Mouse (Mus musculus): ENCODE data around the gene Usf2. TPM values are rescaled to one million over a fixed set of nuclear protein-coding genes. Genes with fewer than 3 reads are reported as not detected.
A peak's percentile ranks its signal among the peaks of the same experiment; 100 is the strongest.
"Not testable (repeated sequence)": the region's sequence is repeated elsewhere in the genome, so short reads cannot be mapped to it uniquely, and the experiment has no call there.

Usf2 gene
- total RNA-seq, 1 experiment from 2014 or later = 139 TPM

DNA sequence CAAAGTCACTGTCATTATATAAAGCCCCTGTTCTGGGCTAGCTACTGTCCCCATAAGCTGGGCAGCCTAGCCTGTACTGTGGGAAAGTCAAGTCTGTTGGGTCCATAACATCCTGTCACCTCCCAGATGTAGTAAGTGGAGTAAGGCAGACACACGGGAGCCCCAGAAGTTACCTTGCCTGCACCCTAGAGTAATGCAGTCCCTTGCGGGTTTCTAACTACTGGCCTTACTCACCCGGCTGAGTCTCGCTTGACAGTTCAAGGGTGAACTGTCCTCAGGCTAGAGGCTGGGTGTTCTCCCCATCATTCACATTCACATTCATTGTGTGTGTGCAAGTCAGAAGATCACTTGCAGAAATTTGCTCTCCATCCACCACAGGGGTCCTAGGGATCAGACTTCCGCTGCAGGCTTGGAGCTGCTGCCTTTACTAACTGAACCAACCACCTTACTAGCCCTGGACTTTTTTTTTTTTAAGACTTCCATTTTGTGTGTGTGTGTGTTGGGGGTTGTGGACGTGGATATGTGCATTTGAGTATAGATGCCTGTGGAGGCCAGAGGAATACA, 3.3 kb upstream of the Usf2 start:
- ATAC-seq (replicated peaks; ENCODE audit: insufficient number of reproducible peaks, low FRiP score, low TSS enrichment, poor library complexity, severe bottlenecking) = no peak

DNA sequence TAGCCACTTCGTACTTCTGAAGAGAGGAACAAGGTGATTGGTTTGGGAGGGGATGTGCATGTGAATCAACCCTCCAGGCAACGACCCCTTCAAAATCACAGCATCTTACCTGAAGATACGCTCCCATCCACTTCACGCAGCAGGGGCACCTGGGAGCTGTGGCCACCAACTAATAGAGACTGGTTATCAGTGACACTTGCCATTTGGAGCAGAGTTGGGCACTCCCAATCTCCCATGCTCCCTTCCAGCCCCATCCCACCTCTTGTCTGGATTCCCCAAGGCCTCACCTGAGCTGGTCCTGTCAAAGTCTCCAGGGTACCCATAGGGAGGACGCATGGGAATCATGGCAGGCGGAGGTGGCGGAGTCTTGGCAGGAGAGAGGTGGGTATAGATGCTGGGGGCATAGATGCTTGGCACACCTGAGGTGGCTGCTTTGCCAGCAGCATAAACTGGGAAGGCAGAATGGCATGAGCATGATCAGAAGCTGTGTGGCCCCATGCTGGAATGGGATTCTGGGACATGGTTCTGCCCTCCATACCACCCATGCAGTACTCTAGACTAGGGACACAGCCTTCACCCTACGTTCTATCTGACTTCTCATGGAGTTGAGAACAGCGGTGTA, 2.4 kb upstream of the Usf2 start:
- no peak for ATAC-seq (replicated peaks; ENCODE audit: insufficient number of reproducible peaks, low FRiP score, low TSS enrichment, poor library complexity, severe bottlenecking)

DNA sequence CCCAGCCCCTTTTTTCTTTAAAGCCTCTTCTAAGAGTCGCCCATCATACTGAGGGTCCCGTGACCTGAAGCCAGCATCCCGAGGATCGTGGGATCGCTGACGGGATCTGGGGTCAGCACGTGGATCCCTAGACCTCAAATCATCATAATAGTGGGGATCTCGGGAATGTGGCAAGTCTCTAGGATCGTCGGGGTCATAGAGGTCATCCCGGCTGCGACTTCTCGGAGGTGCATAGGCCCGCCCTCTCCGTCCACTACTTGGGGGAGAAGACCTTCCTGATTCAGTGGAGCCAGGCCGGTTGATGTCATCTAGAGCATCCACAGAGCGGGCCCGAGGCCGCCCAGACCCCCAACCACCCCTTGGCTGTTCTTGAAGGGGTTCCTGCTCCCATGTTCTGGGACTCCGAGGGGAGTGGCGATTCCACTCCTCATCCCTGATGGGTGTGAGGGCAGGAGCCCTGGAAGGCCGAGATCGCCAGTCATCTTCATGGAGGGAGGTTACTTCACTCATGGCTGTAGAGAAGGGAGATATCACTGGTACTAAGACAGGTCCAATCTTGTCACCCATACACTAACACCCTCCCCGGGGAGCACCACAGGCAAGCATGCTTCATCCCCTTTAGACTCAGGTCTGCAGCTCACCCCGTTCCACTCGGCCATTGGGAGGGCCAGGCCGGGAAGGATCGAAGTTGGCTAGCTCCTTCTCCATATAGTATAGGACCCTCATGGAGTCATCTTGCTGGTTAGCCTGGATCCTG, 1.7 kb upstream of the Usf2 start:
- ATAC-seq (replicated peaks; ENCODE audit: insufficient number of reproducible peaks, low FRiP score, low TSS enrichment, poor library complexity, severe bottlenecking) = no peak

DNA sequence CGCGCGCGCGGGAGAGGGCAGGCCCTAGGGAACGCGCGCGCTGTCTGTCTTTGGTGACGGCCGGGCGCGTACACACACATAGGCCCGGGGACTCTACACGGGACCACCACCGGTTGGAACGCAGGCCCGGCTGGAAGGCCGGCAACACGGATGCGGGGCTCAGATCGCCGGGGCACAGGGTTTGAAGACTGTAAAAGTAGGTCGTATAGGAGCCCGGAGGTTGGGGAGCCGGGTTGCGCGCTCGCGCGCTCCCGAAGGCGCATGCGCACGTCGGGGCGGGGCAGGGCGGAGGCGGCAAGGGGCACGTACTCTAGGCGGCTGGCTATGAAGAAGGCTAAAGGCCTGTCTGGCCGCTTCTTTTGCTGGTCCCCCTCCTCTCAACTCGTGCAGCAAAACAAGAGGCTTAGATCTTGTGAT, 772 bp upstream of the Usf2 start:
- ATAC-seq (replicated peaks; ENCODE audit: insufficient number of reproducible peaks, low FRiP score, low TSS enrichment, poor library complexity, severe bottlenecking) = no peak

DNA sequence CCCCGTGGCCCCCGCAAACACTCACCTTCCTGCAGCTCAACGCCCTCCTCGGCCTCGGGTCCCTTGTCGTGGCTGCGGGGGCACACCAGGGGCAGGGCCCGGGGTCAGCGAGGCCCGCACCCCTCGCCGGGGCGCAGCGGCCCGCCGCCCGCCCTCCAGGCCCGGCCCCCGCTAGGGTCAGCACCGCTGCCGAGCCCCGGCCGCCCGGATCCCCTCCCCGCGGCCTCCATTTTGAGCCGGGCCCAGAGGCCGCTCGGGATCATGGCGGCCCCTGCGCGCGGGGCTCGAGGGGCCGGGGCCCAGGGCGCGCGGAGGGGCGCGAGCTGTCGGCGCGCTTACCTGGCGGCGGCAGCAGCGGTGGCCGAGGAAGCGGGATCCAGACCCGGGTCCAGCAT, 249 bp downstream of the Usf2 start:
- ATAC-seq (replicated peaks; ENCODE audit: insufficient number of reproducible peaks, low FRiP score, low TSS enrichment, poor library complexity, severe bottlenecking) = no peak

DNA sequence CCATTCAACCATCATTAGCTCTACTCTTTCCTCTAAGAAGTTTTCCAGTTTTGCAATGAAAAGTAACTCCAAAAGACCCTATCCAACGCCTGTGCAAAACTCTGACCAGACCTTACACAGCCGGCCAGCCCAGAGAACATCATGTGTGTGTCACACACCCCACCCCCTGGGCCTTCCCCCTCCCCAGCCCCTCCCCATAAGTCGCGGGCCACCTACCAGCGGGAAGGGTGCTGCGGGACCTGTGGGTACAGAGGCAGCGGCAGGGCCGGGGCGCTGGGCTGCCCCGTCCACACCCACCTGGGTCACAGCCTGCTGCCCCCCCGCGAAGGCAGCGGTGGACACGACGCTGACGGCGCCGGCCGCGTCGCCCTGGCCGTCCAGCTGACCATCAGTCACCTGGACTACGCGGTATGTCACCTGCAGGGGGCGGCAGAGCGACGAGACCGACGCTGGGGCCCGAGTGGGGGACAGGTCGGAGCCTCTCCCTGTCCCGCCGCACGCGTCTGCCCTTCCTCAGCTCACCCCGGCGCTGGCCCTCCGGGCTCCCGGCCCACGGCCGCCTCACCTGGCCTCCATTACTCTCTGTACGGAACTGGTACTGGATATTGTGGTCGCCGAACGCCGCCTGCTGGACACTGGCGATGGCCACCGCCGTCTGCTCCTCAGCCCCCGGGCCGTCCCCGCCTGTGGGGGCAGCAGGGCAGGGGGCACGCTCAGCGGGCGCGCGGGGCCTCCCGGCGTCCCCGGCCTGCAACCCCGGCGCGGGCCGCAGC, 833 bp downstream of the Usf2 start:
- ATAC-seq (replicated peaks; ENCODE audit: insufficient number of reproducible peaks, low FRiP score, low TSS enrichment, poor library complexity, severe bottlenecking) = peak; percentile 33

DNA sequence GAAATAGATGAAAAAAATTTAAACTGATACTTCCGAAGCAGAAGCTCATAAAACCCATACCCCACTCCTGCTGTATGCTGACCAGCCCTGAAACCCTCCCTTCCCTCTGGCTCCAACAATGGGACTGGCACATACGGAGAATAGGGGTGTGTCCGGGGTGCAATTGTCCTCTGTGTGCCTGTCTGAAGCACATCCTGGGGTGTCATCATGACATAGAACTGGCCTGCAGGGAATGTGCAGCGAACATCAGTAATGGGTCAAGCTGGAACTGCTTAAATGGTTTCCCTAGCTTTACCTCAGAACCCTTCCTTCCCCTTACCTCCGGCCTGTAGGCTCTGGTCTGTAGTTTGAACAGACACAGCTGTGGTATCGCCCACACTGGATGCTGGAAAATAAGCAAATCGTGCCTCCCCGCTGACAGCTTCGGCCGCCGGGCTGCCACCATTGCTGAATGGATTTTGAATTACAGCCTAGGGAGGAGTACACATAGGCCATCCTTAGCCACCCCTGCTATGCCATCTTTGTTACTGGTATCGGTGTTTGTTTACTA, 1.6 kb downstream of the Usf2 start:
- ATAC-seq (replicated peaks; ENCODE audit: insufficient number of reproducible peaks, low FRiP score, low TSS enrichment, poor library complexity, severe bottlenecking) = no peak

DNA sequence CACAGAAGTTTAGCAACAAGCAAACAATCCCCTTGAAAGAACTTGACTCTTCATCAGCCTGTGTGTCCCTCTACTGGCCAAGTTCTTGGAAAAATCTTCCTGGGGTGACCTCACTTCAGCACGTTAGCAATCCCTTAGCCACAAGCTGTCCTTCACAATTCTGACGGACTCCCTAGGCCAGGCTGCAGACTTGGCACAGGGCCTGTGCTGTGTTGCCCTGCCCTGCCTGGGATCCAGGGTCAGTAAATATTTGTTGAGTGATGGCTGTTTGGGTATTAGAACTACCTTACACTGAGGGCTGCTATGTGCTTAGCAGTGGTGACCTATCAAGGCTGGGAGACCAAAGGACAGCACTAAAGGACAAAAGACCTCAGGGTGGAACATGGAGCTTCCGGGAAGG, 2.6 kb downstream of the Usf2 start:
- no peak for ATAC-seq (replicated peaks; ENCODE audit: insufficient number of reproducible peaks, low FRiP score, low TSS enrichment, poor library complexity, severe bottlenecking)

DNA sequence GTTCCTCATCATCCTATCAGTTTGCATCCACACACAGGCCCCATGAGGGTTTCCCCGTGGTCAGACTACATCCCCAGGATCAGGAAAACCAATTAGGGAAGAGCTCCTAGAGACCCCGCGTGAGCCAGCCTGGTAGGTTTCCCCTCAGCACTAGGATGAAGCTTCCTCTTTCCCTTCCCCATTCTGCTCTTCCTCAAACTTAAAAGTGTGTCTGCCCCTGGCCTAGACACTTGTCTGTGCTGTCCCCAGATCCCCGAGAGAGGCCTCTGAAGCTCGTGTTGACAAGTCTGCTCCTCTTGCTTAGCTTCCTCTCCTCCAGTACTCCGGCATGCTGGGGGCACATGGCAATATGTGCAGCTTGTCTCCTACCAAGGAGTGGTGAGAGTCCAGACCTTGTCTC, 3.1 kb downstream of the Usf2 start:
- peak; percentile 41 for ATAC-seq (replicated peaks; ENCODE audit: insufficient number of reproducible peaks, low FRiP score, low TSS enrichment, poor library complexity, severe bottlenecking)

DNA sequence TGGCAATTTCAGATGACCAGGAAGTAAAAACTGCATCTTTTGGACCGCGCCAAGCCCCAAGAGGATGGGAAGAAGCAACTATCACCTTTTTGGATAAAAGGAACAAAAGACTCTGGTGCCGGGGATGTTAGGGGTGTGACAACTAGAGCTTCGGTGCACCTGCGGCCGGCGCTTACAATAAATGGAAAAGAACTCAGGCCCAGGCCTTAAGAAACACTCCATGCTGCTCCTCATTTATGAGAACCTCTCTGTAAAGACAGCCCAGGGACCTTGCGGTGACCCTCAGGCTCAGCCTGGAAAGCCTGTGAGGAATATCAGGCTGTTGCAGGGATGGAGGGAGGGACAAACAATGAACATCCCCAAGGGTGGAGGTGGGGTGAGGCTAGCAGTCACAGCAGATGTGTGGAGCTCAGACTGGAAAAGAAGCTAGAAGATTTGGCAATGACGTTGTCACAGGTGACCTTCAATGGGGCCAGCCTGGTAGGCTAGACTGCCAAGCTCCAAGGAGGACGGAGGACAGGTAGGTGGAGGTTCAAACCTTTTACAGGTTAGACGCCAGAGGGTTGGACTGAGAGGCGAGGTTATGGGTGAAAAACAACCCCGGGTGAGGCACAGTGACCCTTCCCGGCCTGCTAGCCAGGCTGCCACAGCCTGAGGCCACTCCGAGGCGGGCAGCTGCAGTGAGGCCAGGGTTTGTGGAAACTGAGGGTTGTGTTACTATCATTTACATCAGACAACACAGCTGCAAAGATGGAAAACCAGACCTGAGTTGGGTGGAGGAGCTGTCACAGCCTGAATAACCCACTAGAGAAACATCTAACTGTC, 4.0 kb downstream of the Usf2 start:
- no peak for ATAC-seq (replicated peaks; ENCODE audit: insufficient number of reproducible peaks, low FRiP score, low TSS enrichment, poor library complexity, severe bottlenecking)

DNA sequence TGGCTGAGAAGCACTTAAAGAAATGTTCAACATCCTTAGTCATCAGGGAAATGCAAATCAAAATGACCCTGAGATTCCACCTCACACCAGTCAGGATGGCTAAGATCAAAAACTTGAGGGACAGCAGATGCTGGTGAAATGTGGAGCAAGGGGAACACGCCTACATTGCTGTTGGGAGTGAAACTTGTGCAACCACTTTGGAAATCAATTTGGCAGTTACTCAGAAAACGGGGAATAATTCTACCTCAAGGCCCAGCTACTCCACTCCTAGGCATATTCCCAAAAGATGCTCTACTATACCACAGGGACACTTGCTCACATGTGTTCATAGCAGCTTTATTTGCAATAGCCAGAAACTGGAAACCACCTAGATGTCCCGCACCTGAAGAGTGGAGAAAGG, 6.7 kb downstream of the Usf2 start:
- ATAC-seq (replicated peaks; ENCODE audit: insufficient number of reproducible peaks, low FRiP score, low TSS enrichment, poor library complexity, severe bottlenecking) = not testable (repeated sequence)

DNA sequence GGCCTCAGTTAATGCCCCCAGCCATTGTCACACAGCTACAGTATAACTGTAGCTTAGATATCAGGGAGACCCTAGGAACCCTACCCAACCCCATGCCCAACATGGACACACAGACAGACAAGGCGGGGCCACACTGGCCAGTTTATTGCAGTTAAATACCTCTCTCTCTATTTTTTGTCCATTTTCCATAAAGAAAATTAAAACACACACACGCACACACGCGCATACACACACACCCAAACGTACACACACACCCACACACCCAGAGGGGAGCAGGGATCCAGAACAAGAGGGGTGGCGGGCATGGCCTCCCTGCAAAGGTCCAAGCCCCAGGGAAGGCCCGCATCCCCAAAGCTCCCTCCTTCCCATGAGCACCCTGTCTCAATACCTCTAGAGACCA, 10.7 kb downstream of the Usf2 start:
- ATAC-seq (replicated peaks; ENCODE audit: insufficient number of reproducible peaks, low FRiP score, low TSS enrichment, poor library complexity, severe bottlenecking) = no peak

DNA sequence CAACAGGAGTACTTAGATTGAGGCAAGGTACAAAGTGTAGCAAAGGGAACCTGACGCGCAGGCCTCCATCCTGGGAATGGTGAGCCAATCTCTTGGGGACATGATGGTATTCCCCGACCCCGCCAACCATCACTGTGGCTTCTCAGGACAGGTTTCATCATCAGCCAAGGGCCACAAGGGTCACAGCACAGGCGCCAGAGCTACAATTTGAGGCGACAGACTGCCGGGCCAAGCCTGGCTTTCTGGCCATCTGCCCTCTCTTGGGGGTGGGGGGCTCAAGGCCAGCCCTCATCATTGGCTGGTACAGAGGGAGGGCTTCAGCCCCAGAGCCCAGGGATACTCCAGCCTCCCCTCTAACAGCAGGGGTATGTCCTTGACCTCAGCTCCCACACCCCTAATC, 11.1 kb downstream of the Usf2 start:
- ATAC-seq (replicated peaks; ENCODE audit: insufficient number of reproducible peaks, low FRiP score, low TSS enrichment, poor library complexity, severe bottlenecking) = not testable (repeated sequence)

DNA sequence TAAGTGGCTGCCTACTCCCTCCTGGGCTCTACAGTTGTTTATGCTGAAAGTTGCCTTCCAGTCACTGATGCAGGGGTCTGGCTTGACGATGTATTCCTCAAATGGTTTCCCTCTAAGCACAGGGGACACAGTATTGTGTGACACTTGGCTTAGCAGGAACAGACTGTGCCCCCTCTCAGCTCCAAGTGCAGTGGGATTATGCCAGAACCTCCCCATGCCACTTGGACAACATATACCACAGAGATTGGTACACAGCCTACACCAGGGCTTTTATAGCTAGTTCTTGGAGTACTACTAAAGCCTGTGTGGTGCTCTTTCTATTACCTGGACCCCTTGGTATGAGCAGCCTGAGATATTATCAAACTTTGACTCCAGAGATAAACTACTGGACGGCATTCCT, 11.9 kb downstream of the Usf2 start:
- ATAC-seq (replicated peaks; ENCODE audit: insufficient number of reproducible peaks, low FRiP score, low TSS enrichment, poor library complexity, severe bottlenecking) = not testable (repeated sequence)

DNA sequence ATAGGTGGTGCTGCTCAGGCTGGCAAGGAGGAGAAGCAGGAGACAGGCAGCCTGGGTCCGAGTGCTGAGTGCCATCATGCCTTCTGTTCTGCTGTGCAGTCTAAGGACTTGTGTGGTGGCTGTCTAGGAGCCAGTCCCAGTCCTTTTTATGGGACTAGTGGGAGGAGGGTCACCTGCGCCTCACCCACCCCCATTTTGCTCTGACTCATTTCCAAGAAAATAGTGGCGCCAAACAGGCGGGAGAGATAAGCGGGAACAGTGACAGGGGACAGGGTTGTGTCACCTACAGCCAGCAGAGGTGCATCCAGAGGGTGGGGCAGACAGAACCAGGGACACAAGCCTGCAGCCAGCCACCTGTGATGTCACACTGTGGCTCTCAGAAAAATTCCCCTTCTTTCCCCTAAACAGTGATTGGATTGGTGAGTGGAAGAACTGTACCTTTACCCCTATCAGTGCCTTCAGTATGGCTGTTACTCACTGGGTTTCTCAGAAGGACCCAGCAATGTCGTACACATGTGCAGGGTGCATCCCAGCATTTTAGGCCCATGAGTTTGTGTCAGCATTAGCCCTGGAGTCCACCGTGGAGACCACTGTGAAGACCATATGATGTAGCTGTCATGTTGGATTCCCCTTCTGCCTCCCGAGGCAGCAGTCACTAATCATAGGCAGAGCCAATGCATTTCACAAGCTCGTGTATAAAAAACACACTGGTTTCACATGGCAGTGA, 12.5 kb downstream of the Usf2 start, which contains the start of gene Hamp:
Hamp (minus strand) TSS at position 124 of the 727 bp plus-strand sequence.
- ATAC-seq (replicated peaks; ENCODE audit: insufficient number of reproducible peaks, low FRiP score, low TSS enrichment, poor library complexity, severe bottlenecking) = no peak

DNA sequence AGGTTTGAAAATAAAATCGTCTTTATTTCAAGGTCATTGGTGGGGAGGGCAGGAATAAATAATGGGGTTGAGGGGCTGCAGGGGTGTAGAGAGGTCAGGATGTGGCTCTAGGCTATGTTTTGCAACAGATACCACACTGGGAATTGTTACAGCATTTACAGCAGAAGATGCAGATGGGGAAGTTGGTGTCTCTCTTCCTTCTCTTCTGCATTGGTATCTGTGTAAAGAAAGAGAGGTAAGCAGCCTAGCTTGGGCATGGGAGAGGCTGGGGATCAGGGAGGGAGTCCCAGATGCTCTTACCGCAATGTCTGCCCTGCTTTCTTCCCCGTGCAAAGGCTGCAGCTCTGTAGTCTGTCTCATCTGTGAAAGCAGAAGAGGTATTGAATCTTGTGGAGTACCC, 14.2 kb downstream of the Usf2 start:
- ATAC-seq (replicated peaks; ENCODE audit: insufficient number of reproducible peaks, low FRiP score, low TSS enrichment, poor library complexity, severe bottlenecking) = not testable (repeated sequence)

DNA sequence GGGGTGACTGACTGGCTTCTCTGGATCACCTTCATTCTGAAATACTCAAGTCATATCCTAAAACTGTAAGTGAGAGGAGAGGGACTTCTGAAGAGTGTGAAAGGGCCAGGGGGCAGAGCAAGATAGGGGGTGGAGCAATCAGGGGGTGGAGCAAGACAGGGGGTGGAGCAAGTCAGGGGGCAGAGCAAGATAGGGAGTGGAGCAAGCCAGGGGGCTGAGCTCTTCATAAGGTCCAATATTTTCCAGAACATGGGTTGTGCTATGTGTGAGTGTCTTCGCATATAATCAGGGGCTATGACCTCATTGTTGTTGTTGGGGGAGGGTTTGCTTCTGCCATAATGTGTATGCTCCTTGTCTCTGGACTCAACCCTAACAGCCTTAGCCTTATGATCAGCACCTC, 16.5 kb downstream of the Usf2 start:
- ATAC-seq (replicated peaks; ENCODE audit: insufficient number of reproducible peaks, low FRiP score, low TSS enrichment, poor library complexity, severe bottlenecking) = not testable (repeated sequence)
